Mouse (Mus musculus) liver, embryonic 16.5 days (tissue): ENCODE data around the gene Clec4a2. TPM values are rescaled to one million over a fixed set of nuclear protein-coding genes. Genes with fewer than 3 reads are reported as not detected.
"Not testable (repeated sequence)": the region's sequence is repeated elsewhere in the genome, so short reads cannot be mapped to it uniquely, and the experiment has no call there.

Experiments used
- ATAC-seq: fragments of 200-750 bp; cut with Nextera tagmentation; 2 replicates; pipeline ENCODE4 v1.8.0; 2017; ENCODE audit warnings: low read depth, mild to moderate bottlenecking, moderate number of reproducible peaks, moderate library complexity
- H3K27ac ChIP-seq: fragments of 300-500 bp; sonication (generic); 2 replicates; pipeline ENCODE4 v1.5.1; 2014; ENCODE audit warnings: mild to moderate bottlenecking, low read length
- H3K27me3 ChIP-seq: fragments of 300-500 bp; sonication (generic); 2 replicates; pipeline ENCODE4 v1.6.1; 2014; ENCODE audit warnings: low read depth, low read length, mixed read lengths; ENCODE audit not compliant: control insufficient read depth, insufficient read depth
- H3K36me3 ChIP-seq: fragments of 300-500 bp; sonication (generic); 2 replicates; pipeline ENCODE4 v1.6.1; 2014; ENCODE audit warnings: mild to moderate bottlenecking; ENCODE audit not compliant: control insufficient read depth, insufficient read depth
- H3K4me1 ChIP-seq: fragments of 300-500 bp; sonication (generic); 2 replicates; pipeline ENCODE4 v1.6.1; 2014; ENCODE audit warnings: low read depth, low read length, mixed read lengths; ENCODE audit not compliant: control insufficient read depth
- H3K4me2 ChIP-seq: fragments of 300-500 bp; sonication (generic); 2 replicates; pipeline ENCODE4 v1.6.1; 2014; ENCODE audit warnings: low read depth, low read length, mixed read lengths
- H3K4me3 ChIP-seq: fragments of 300-500 bp; sonication (generic); 2 replicates; pipeline ENCODE4 v1.5.1; 2014; ENCODE audit warnings: low read depth, mild to moderate bottlenecking, low read length
- H3K9ac ChIP-seq: fragments of 300-500 bp; sonication (generic); 2 replicates; pipeline ENCODE4 v1.6.1; 2014; ENCODE audit warnings: low read depth, low read length
- H3K9me3 ChIP-seq: fragments of 300-500 bp; sonication (generic); replicated peaks from 2 replicates; pipeline ENCODE4 v1.6.1; 2016; ENCODE audit warnings: low read length; ENCODE audit not compliant: control insufficient read depth
- WGBS: fragments of 180-500 bp; shearing (Covaris S2); extraction: QIAGEN DNeasy Blood & Tissue Kit; methylation state at CpG from one replicate; pipeline ENCODE4 v1.1.7; 2014; ENCODE audit not compliant: insufficient replicate concordance; 5-methylcytosine and 5-hydroxymethylcytosine counted together
- polyA plus RNA-seq: library from polyadenylated mRNA; unstranded; fragments of >200 nt; fragmentation: Nextera tagmentation; extraction: Ambion mirVana; gene quantifications from 2 replicates; pipeline ENCODE4 v1.2.1, GENCODE M21; 2015

Gene Clec4a2
- 14.1 and 14.6 TPM in 2 replicates for polyA plus RNA-seq

GRCm38 (mm10) chr6:123106128-123106527, at the start of gene Clec4a2:
Gene Clec4a2, plus strand, starts transcription at chr6:123106428.
- H3K4me3 ChIP-seq, H3K27me3 ChIP-seq, H3K27ac ChIP-seq, H3K9ac ChIP-seq, H3K4me2 ChIP-seq, H3K36me3 ChIP-seq, H3K9me3 ChIP-seq, H3K4me1 ChIP-seq, ATAC-seq: not testable (repeated sequence)
- 40% methylated on average over 1 of the region's 1 CpGs for WGBS

- Histone ChIP-seq H3K4me1 (no peaks in the 10 kb centered on the region), H3K4me2 (no peak overlapping the region), H3K9me3 (no peaks in the 10 kb centered on the region), H3K27me3 (no peaks in the 10 kb centered on the region), H3K4me3 (no peak overlapping the region), H3K27ac (peak overlapping the region; percentile 72), H3K9ac (no peak overlapping the region), H3K36me3 (no peaks in the 10 kb centered on the region)
- ATAC-seq = peak; percentile 54
- 50% methylated on average over 4 of the region's 4 CpGs for WGBS
Observed at GRCm38 (mm10) chr6:123095125-123095843, 10.9 kb upstream of the Clec4a2 start.

GRCm38 (mm10) chr6:123123195-123123594, 17.0 kb downstream of the Clec4a2 start:
- H3K4me1 ChIP-seq = no peaks in the 10 kb centered on the region
- H3K9ac ChIP-seq = no peak overlapping the region
- no peaks in the 10 kb centered on the region for H3K36me3 ChIP-seq
- no peak overlapping the region for H3K4me2 ChIP-seq
- H3K27ac ChIP-seq = no peak overlapping the region
- H3K9me3 ChIP-seq = no peaks in the 10 kb centered on the region
- no peaks in the 10 kb centered on the region for H3K27me3 ChIP-seq
- H3K4me3 ChIP-seq = no peak overlapping the region
- WGBS = 19% methylated on average over 3 of the region's 3 CpGs
- no peak for ATAC-seq

- 0 out of 2 replicates have a peak, but pooled peaks have one; percentile 43 for ATAC-seq
- Histone ChIP-seq H3K9ac (no peak overlapping the region), H3K27me3 (no peaks in the 10 kb centered on the region), H3K27ac (no peak overlapping the region), H3K4me2 (no peak overlapping the region), H3K36me3 (no peaks in the 10 kb centered on the region), H3K4me1 (no peaks in the 10 kb centered on the region), H3K9me3 (no peaks in the 10 kb centered on the region), H3K4me3 (no peak overlapping the region)
- 31% methylated on average over 1 of the region's 1 CpGs for WGBS
Observed at GRCm38 (mm10) chr6:123127173-123127572, 20.9 kb downstream of the Clec4a2 start.

GRCm38 (mm10) chr6:123137766-123138526, 31.7 kb downstream of the Clec4a2 start:
- 59% methylated on average over 29 of the region's 29 CpGs for whole genome bisulfite sequencing
- not testable (repeated sequence) for H3K27ac ChIP-seq, H3K9ac ChIP-seq

GRCm38 (mm10) chr6:123170106-123170505, 63.9 kb downstream of the Clec4a2 start:
- Histone ChIP-seq H3K4me1 (no peaks in the 10 kb centered on the region), H3K4me2 (no peak overlapping the region), H3K27me3 (no peaks in the 10 kb centered on the region), H3K27ac (no peak overlapping the region), H3K36me3 (no peaks in the 10 kb centered on the region), H3K9ac (no peak overlapping the region), H3K4me3 (no peak overlapping the region), H3K9me3 (no peaks in the 10 kb centered on the region)
- WGBS = 20% methylated on average over 1 of the region's 1 CpGs
- ATAC-seq = no peak

More at GRCm38 (mm10) chr6:123137766-123138526, 31.7 kb downstream of the Clec4a2 start:
- not testable (repeated sequence) for H3K4me1 ChIP-seq, H3K9me3 ChIP-seq, H3K4me3 ChIP-seq, H3K27me3 ChIP-seq, H3K4me2 ChIP-seq, ATAC-seq, H3K36me3 ChIP-seq

- H3K27ac ChIP-seq = no peak overlapping the region
- no peak for ATAC-seq
- no peaks in the 10 kb centered on the region for H3K4me1 ChIP-seq
- no peak overlapping the region for H3K9ac ChIP-seq
- H3K9me3 ChIP-seq = no peaks in the 10 kb centered on the region
- H3K36me3 ChIP-seq = no peaks in the 10 kb centered on the region
- no peak overlapping the region for H3K4me3 ChIP-seq
- no peaks in the 10 kb centered on the region for H3K27me3 ChIP-seq
- no peak overlapping the region for H3K4me2 ChIP-seq
Observed at GRCm38 (mm10) chr6:123171040-123171439, 64.8 kb downstream of the Clec4a2 start.

- H3K4me3 ChIP-seq = no peak within 1 kb of the TSS
- no peaks in the 10 kb centered on the region for H3K9me3 ChIP-seq
- no peaks in the 10 kb centered on the region for H3K36me3 ChIP-seq
- no peaks in the 10 kb centered on the region for H3K4me1 ChIP-seq
- 60% methylated on average over 4 of the region's 4 CpGs for WGBS
- no peak within 1 kb of the TSS for H3K27ac ChIP-seq
- no peaks in the 10 kb centered on the region for H3K27me3 ChIP-seq
- no peak within 1 kb of the TSS for H3K4me2 ChIP-seq
- no peak within 1 kb of the TSS for H3K9ac ChIP-seq
- ATAC-seq = no peak
Observed at GRCm38 (mm10) chr6:123172593-123172992, 66.4 kb downstream of the Clec4a2 start, which contains the start of gene Clec4b2. Gene Clec4b2, plus strand, starts transcription at chr6:123172893.

GRCm38 (mm10) chr6:123175549-123175948, 69.3 kb downstream of the Clec4a2 start:
- 0 out of 2 replicates have a peak, but pooled peaks have one; percentile 48 for ATAC-seq
- no peaks in the 10 kb centered on the region for H3K9me3 ChIP-seq
- H3K9ac ChIP-seq = no peak overlapping the region
- WGBS = 26% methylated on average over 1 of the region's 1 CpGs
- no peak overlapping the region for H3K4me3 ChIP-seq
- no peak overlapping the region for H3K4me2 ChIP-seq
- no peaks in the 10 kb centered on the region for H3K27me3 ChIP-seq
- no peaks in the 10 kb centered on the region for H3K4me1 ChIP-seq
- no peaks in the 10 kb centered on the region for H3K36me3 ChIP-seq
- peak overlapping the region; percentile 22; the same call in 1 of the 2 replicates for H3K27ac ChIP-seq
